Mouse (Mus musculus) lung, postnatal 14 days (tissue): ENCODE measurements around the gene Als2.

ENCODE experiments used
- DNase-seq: peaks from one replicate; pipeline ENCODE4 v3.0.0; 2021

Gene Als2

DNA sequence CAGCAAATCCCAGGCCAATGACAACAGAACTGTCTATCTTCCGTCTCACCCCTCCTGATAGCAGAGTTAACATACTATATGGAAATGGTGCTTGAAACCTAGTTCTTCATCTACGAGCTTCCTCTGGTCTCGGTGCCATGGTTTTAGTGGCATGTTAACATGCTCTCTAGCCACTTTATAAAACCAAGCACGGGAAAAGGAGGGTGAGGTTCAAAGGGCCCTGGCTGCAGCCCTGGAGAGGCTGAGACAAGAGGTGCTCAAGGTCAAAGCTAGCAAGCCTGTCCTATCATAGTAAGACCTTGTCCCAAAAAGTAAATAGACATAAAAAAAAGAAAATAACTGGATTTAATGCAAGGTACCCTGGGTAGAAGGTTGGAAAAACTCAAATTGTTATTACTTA lies 25.4 kb downstream of the Als2 start:
- no peak for DNase-seq

DNA sequence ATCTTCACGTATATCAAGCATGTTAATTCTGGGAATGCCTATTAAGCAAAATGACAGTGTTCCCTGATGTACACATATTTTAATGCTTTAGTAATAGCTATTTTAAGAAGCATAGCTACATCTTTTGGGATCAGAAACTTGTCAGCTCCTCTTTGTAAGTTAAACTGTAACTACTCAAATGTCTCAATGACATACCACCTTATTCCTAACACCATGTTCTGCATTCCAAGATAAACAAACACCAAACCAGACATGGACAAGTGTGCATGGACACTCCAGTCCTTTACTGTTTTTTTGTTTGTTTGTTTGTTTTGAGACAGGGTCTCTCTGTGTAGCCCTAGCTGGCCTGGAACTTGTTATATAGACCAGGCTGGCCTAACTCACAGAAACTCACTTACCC lies 28.7 kb downstream of the Als2 start:
- DNase-seq = no peak

DNA sequence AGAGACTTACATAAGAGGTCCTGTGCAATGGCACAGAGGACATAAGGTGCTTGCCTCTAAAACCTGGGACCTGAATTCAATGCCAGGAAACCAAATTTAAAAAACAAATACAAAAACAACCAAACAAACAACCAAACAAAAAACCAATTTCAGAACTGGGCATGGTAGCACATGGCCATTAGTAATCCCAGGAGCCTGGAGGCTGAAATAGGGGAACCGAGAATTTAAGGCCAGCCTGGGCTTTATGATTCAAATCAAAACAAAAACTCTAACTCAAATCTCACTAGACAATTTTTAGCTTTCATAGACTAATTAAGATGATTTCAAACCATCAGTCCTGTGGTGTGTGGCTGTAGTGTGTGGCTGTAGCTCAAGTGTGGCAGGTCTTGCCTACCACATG lies 32.5 kb downstream of the Als2 start:
- no peak for DNase-seq

DNA sequence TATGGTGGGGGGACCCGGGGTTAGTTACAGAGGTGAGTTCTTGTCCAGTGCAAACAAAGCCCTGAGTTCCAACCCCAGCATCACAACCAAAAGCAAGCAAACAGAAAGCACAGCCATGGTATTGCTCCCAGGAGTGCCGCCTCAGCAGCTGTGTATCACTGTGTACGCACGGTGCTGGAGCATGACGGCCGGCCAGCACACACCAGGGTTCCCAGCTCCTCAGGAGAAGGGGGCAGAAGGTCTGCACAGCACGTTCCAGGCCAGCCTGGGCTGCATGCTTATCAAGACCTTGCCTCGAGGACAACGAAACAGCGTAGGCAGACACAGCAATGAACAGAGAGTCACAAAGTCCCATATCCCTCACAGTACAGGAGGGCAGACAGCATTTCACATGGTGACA lies 34.7 kb downstream of the Als2 start:
- no peak for DNase-seq

DNA sequence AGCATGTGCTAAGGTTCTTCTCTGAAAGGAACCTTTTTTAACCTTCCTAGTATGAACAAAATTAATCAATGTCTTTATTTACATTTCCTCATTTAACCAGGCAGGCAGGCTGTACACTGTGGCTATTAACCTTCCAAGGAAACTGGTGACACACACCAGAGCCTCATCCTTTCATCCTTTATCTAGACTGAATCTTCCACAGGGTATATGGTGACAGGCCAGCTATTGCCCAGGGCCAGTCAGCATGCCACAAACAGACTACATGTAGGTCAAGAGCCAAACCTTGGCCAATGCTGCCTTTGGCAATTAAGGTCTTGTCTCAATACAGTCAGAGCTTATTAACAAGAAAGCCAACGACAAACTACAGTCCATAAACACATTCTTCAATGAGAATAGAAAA lies 35.5 kb downstream of the Als2 start:
- DNase-seq = no peak

DNA sequence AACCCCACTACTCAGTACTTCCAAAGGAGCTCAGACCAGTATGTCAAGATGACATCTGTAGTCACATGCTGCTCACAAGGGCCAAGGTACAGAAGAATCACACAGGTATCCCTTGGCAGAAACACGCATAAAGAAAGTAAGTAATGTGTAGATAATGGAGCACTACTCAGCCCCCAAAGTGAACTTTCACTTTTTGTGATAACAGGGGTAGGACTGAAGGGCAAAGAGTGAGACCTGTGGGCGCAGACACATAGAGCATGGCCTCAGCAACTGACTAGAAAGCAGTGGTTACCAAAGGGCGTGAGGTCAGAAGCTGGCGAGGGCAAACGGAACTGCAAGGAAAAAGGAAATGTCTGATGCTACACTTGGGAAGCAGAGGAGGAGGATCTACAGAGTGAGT lies 36.1 kb downstream of the Als2 start:
- no peak for DNase-seq

DNA sequence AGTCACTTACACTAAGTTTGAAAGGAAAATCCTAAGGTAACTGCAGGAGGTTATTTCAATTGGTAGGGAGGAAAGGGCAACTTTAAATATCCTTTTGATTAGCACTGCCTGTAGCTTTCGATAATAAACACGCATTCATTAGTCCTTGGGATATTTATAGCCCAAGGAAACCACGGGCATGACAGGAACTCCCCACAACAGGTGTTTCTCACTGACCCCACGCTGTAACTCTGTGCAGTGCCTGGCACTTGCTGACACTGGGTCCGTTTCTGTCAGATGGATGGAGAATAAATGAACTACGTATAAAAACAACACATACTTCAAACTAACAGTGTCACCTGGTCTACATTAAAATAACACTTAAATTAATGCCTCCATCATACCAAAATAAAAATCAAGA lies 42.1 kb downstream of the Als2 start:
- no peak for DNase-seq

DNA sequence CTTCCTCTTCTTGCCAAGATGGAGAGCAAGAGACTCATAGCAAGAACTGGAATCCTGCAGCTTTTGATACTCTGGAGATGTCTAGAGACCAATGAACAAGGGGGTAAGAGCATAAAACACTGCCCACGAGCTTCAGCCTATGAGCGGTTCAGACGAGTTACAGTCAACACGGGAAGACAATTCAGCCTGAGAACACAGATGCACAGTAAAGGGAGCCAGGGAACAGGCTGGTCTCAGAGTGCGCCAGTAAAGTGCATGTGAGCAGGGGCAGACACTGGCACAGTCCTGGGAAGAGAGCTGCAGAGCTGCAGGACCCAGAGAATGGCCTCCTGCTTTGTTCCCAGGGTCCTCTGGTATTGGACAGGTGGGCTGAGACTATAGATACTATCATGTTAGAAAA lies 49.2 kb downstream of the Als2 start:
- DNase-seq = no peak

DNA sequence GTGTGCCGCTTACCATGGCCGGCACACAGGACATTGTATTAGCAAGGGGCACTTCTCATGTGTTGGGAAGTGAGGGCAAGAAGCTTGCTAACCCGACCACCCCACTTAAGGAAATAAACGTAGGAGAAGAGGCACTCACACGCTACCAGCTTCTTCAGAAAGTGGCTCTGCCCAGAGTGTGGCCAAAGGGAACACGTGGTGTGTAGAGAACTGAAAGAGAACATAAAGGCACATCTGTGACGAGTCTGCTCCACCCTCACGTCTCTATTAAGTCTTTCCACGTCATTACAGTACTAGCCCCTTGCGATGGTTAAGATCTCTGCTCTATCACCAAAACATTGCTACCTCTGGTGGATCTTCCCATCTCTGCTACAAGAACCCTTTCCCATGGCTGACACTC lies 50.7 kb downstream of the Als2 start:
- DNase-seq = no peak

DNA sequence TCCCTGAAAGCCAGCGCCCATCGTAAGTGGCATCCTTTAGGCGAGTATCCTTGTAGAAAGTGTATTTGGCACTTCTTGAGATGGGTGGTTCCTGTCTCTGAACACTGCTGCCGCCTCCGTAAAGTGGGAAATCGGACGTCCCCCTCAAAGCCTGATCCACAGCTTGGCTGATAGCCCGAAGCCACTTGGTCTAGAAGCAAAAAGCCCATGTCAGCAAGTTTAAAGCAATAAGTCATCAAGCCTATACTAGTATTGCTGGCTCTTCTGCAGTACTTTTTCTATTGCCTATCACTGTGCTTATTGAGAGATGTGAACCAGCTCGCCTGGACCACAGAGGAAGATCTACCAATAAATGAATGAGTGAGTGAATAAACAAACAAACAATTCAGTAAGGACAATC lies 51.6 kb downstream of the Als2 start:
- DNase-seq = no peak

DNA sequence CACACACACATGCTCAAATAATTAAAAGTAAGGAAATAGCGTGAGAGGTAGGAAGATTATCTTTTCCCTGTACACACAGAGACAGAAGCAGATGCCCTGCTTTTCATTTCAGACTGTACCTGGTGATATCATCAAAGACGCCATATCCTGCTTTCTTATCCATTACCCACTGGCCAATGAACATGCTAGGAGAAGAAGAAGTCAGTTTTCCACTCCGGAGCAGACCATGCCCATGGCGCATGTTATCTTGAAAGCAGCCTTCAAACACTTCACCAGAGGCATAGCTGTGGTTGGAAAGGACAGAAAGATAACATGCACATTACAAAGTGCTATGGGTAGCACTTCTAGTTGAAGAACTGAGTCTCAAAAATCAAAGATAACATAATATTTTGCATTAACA lies 54.0 kb downstream of the Als2 start:
- no peak for DNase-seq

DNA sequence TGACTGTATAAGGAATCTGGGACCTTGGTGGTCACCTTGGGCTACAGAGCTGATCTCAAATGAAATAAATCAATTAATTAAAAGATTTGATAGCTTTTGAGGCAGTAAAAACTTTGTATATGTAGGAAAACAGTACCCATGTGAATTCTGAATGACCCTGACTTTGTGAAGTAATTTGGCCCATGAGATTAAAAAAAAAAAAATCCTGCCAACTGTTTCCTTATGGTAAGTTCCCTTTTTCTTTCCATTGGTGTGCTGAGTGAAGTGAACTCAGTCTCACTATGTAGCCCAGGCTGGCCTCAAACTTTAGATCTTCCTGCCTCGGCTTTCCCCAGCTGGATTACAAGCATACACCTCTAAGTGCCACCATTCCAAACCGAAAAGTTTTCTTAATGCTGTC lies 54.7 kb downstream of the Als2 start:
- DNase-seq = no peak

DNA sequence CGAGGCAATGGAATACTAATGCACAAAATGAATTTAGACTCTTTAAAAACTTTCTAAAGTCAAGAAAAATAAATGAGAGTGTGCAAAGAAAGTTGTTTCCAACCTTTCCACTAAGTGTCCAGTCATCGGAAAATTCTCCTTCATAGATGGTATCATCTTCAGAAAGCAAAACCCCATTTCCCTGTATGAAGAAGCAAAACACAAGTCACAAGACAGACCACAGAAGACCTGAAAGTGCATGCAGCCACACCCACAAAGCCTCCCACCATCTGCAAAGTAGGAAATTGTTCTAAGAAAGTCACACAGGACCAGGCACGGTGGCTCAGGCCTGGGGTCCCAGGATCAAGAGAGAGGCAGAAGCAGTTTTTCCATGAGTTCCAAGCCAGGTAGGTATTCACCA lies 57.0 kb downstream of the Als2 start:
- no peak for DNase-seq

DNA sequence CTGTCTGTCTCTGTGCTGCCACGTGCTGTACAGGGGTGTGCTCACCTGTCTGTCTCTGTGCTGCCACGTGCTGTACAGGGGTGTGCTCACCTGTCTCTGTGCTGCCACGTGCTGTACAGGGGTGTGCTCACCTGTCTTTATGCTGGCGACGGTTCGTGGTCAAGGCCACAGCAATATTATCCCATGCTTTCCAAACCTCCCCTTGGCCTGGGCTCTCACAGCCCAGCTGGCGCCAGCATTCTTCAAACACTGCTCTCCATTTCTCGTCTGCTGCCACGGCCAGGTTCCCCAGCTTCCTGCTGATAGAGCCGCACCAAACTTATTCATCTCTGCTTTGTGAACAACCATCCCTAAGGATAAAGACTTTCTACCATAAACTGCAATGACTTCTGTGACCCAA lies 58.6 kb downstream of the Als2 start:
- DNase-seq = no peak

DNA sequence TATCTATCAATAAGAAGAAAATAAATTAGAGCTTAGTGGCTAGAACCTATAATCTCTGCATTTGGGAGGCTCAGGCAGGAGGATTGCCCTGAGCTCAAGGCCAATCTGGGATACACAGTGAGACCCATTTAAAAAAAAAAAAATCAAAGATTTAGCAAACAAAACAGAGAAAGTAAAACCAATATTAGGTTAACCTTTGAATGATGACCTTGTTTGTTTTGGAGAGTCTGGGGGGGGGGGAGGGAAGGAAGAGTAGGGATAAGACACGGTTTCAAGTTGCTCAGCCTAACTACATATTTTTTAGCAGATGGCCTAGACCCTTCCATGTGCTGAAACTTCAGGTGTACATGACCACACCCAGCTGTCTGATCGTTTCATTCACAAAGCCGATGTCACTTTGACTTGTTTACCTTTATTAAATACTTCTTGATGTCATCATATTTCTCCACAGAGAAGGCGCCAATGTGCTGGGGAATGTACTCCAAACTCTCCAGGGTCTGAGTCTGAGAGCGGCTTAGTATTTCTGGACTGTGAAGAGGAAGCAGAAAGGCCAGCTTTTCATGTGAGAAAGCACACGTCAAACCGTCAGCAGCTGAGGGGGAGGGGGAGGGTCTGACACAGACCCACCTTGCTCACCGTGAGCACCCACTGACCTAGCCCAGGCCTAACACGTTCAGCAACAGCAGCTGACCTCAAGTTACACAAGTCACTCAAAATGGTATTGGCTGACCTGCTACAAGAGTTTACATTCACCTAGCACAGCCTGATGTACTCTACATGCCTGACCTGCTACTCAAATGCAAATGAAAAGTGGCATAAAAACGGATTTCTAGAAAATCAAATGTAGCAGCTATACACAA lies 62.3 kb downstream of the Als2 start:
- no peak for DNase-seq

DNA sequence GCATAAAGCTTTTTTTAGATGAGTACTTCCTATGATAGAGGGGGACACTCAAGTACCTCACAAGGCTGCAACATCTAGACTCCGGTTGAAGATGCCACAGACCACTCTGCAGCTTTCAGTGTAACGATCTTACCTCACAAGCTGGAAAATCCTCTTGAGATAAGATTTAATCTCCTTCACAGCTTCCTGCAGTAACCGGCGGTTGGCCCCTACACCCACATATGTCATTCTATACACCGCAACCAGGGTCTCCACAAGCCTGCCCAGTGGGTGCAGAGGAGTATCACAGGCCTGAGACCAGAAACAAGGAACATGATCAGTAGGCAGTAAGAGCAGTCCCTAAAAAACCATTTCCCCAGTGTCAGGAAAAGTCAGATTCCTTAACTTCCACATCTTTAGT lies 64.0 kb downstream of the Als2 start:
- no peak for DNase-seq

DNA sequence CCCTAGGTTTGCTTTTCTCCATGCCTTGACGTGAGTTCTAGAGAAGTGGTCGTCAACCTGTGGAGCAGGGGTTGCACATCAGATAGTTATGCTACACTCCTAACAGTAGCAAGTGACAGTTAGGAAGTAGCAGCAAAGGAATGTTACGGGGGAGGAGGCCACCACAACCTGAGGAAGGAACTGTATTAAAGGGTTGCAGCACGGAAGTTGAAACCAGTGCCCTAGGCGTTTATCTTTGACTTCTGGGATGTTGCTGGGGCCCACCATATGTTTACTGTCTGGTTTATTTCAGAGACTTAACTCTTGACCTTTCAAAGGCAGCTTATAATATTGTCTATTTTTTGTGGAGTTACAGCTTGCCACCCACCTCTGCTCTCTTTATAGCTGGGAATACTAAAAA lies 65.2 kb downstream of the Als2 start:
- DNase-seq = no peak

DNA sequence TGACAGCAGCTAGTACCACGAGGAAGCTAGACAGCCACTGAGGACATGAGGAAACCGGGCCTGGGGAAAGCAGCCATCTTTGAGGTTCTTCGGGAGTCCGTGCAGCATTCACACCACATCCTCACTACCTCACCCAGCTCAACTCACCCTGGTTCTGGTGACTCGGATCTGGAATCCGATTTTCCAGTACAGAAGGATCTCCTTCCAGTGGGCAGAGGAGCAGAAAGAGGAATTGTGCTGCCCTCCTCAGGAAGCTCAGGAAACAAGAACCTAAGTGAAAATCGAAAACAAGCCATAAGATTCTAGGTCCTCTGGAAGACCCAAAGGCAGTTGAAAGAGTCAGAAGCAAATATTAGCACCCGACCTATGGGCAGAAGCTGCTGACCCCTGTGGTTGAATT lies 66.7 kb downstream of the Als2 start:
- DNase-seq = no peak

DNA sequence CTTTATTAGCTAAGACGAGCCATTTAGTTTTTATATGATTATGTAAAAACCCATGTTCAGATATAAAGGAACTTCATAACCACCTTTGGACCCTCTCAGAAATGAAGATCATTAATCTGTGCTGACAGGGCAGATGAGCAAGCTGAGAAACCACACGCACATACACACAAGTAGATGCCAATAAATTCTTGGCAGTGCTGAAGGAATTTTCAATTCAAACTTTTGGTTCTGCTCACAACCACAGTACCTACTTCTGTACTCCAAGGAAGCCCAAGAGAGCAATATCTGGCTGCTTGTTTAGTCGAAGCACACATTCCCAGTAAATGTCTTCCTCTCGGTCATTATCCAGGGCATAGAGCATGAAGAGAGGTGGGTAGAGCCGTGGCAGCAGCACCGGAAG lies 67.4 kb downstream of the Als2 start:
- DNase-seq = no peak

DNA sequence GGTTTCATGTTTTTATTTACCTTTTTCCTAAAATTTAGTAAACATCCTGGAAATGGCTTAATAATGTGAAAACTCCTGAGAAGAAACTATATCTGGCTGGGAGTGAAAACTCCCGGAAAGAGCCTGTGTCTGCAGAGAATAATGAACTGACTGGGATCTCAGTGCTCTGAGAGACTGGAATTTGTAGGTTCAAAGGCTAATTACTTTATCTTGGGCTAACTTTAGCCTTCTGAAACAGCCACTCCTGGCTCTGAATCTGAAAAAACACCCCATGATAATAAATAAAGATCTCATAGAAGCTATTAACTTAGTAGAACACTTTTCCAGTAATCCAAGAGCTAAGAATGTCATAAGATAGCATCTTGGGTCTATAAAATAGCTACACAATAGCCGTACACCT lies 68.5 kb downstream of the Als2 start:
- DNase-seq = no peak

DNA sequence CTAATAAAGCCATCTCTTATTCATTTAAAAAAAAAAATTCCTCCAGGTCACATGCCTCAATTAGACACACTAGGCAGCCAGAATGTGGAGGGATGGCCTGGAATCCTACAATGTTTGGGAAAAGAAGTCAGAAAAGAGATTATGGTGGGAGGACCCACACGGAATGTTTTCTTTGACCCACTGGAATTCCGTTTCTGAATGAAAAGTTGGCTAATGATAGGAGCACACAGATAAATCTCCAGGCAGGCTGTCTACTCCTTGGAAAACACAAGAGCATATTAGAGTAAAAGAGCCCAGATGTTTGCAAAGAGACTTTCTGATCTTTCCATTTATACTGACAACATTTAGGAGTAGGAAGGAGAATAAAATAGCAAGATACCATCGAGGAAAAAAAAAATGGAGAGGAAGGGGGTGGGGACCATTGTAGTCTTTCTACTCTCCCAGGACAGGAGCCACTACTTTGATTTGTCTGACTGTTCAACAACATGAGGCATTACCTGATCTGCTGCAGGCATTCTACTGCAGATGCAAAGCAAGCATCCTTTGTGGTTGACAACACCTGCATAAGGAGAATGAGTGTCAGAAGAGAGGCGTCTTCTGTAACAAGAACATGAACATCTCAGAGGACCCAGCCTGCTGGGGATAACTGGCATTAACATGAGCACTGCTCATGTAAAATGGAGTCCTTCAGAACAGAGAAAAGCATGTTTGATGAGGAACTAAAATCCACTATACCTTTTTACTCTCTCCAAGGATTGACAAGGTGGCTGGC lies 69.2 kb downstream of the Als2 start:
- no peak for DNase-seq

DNA sequence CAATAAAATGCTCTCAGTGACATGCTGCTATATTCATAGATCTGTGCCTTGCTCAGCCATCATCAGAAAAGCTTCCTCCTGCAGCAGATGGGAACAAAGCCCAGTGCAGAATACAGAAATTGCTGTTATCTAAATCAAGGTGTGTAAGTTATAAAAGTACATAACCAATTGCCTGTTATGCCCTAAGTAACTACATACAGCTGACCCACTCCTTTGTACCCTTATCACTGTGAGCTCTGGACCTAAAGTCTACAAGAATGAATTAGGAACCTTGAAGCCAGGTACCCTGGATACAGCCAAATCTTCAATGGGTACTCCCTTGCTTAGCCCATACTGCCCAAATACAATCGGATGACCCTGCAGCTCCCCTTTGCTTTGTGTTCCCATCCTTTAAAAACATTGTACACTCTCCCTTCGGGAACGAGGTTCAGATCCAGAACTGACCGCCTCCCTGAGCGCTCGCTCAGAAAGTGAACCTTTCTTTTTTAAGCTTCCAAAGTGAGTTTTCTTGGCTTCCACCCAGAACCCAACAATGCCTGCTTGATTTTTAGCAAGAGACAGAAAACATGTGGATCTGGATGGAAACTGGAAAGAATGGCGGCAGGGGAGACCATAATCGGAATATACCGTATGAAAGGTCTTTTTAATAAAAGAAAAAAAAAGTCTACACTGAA lies 70.7 kb downstream of the Als2 start:
- no peak for DNase-seq

DNA sequence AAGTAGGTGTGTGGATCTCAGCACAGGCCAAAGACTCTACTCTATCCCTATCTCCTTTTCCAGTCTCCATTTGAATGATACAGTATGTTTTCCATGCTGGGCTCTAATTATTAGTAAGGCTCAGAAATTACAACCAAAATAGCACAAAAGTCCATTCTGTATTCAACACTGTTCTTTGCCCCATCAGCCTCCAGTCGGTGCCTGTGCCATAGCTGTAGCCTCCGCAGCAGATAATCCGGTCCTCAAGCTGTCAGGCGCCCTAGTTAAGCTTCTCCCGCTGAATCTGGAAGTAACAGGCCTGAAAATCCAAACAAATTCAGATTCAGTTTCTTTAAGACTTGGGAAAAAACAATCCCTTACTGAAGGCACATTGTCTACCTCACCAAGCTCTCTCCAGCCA lies 73.1 kb downstream of the Als2 start:
- no peak for DNase-seq

DNA sequence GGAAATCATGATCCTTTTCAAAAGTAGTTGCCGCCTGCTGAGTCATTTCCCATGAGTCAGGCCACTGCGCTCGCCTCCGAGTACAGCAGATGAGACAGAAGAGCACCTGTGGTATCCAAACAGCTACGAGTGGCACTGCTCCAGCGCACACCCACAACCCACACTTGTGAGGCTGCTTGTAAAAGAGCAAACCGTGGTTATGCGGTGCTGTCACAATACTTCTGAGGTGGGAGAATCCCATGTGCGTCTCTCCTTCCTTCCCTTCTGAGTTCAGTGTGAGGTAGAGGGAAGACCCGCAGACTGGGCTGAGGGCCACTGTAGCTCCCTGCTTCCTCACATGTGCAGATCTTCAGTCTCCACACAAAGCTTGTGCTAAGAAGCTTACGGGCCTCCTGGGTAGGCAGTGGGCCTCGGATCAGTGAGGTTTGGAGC lies 74.0 kb downstream of the Als2 start, which contains the start of gene Mpp4:
TSS of gene Mpp4 (minus strand) at position 360 of the 432 bp plus-strand sequence.
- no peak for DNase-seq
